ENCODE assay signal across 8 mouse cellular contexts in genomic region chr16:3744186-3744700, GRCm38 (mm10). TPM values are rescaled to one million over a fixed set of nuclear protein-coding genes. Genes with fewer than 3 reads are reported as not detected.
DNase-seq lines count a peak whose midpoint lies in the region; ATAC-seq and TF ChIP-seq lines count a peak whose summit lies in the region.

No protein-coding gene starts in this region.

- H3K9ac ChIP-seq in forebrain, embryonic 12.5 days = peak overlapping the region; percentile 82
- H3K9ac ChIP-seq in limb, embryonic 11.5 days (ENCODE audit: low read length) = peak overlapping the region; percentile 79

- peaks cover 15% of the 10 kb centered on the region for H3K9me3 ChIP-seq in G1E (replicated peaks)
- peaks cover 12% of the 10 kb centered on the region for H3K9me3 ChIP-seq in forebrain, embryonic 12.5 days
- peaks cover 5% of the 10 kb centered on the region; the same call in 1 of the 2 replicates for H3K9me3 ChIP-seq in limb, embryonic 11.5 days (ENCODE audit: control insufficient read depth, low read length)

- no peak for TF ChIP-seq POLR2A in kidney, adult 2 months (IDR thresholded peaks at IDR 0.05; ENCODE audit: low read depth, low read length)

- no peak for ATAC-seq in G1E (ENCODE audit: extremely low read depth, insufficient number of reproducible peaks, low FRiP score, poor library complexity, severe bottlenecking)
- peak; percentile 8; the same call in 1 of the 2 replicates for ATAC-seq in forebrain, embryonic 12.5 days (ENCODE audit: low FRiP score)
- ATAC-seq in limb, embryonic 11.5 days (ENCODE audit: insufficient number of reproducible peaks, low FRiP score, low TSS enrichment, low read depth) = no peak

- DNase-seq in kidney, adult 2 months = no peak
- DNase-seq in kidney, postnatal 25 days = no peak
- peak; percentile 13 for DNase-seq in G1E (ENCODE audit: low spot score)
- DNase-seq in limb, embryonic 11.5 days (ENCODE audit: low spot score) = no peak
- DNase-seq in monocyte, adult 2 months (ENCODE audit: low read depth in 1 of 2, low spot score in 2 of 2) = peak; percentile 26 to 61
- no peak for DNase-seq in cerebellum, adult 18-20 months
- DNase-seq in yolk sac, embryonic 10.5 days (ENCODE audit: low spot score) = no peak

- H3K4me2 ChIP-seq in forebrain, embryonic 12.5 days = peak overlapping the region; percentile 82
- peak overlapping the region; percentile 89 for H3K4me2 ChIP-seq in limb, embryonic 11.5 days (ENCODE audit: low read depth, severe bottlenecking)

- under 1% methylated on average over 32 of the region's 32 CpGs for WGBS in kidney, adult 2 months
- WGBS in forebrain, embryonic 12.5 days = 1% methylated on average over 32 of the region's 32 CpGs
- WGBS in limb, embryonic 11.5 days = under 1% methylated on average over 32 of the region's 32 CpGs

- peak overlapping the region; percentile 67 for H3K27ac ChIP-seq in kidney, adult 2 months (ENCODE audit: insufficient read depth, low read depth, low read length)
- H3K27ac ChIP-seq in forebrain, embryonic 12.5 days = peak overlapping the region; percentile 79
- H3K27ac ChIP-seq in limb, embryonic 11.5 days (replicated peaks; ENCODE audit: low read depth, low read length) = 0 out of 2 replicates have a peak overlapping the region, but pooled peaks have one; percentile 43

- no peak for TF ChIP-seq CTCF in kidney, adult 2 months (conservative IDR thresholded peaks at IDR 0.05; ENCODE audit: insufficient read depth, insufficient read length, low read depth, low read length)
- no peak for TF ChIP-seq CTCF in G1E (IDR thresholded peaks at IDR 0.05; ENCODE audit: low read depth, low read length)

- H3K36me3 ChIP-seq in kidney, adult 2 months (ENCODE audit: control insufficient read depth, insufficient read depth, low read length) = peaks cover 16% of the 10 kb centered on the region
- peaks cover 41% of the 10 kb centered on the region for H3K36me3 ChIP-seq in G1E (replicated peaks)
- H3K36me3 ChIP-seq in forebrain, embryonic 12.5 days (replicated peaks) = peaks cover 28% of the 10 kb centered on the region
- peaks cover 18% of the 10 kb centered on the region for H3K36me3 ChIP-seq in limb, embryonic 11.5 days (ENCODE audit: control insufficient read depth, insufficient read depth, low read length)

- H3K4me3 ChIP-seq in kidney, adult 2 months (ENCODE audit: insufficient read depth, low read depth, low read length) = peak overlapping the region; percentile 86
- H3K4me3 ChIP-seq in G1E (ENCODE audit: low read depth, low read length) = peak overlapping the region; percentile 85
- peak overlapping the region; percentile 82 for H3K4me3 ChIP-seq in forebrain, embryonic 12.5 days (replicated peaks)
- H3K4me3 ChIP-seq in limb, embryonic 11.5 days (ENCODE audit: low read depth, low read length) = peak overlapping the region; percentile 79

- H3K4me1 ChIP-seq in kidney, adult 2 months (ENCODE audit: control insufficient read depth, insufficient read depth, low read length) = peaks cover 7% of the 10 kb centered on the region; the same call in 1 of the 2 replicates
- peaks cover 28% of the 10 kb centered on the region for H3K4me1 ChIP-seq in G1E (ENCODE audit: insufficient read depth, low read depth, low read length)
- H3K4me1 ChIP-seq in forebrain, embryonic 12.5 days = peaks cover 24% of the 10 kb centered on the region
- H3K4me1 ChIP-seq in limb, embryonic 11.5 days (ENCODE audit: control insufficient read depth, insufficient read depth, low read length) = peaks cover 9% of the 10 kb centered on the region

- no peaks in the 10 kb centered on the region for H3K27me3 ChIP-seq in kidney, adult 2 months (replicated peaks; ENCODE audit: control insufficient read depth, insufficient read depth, low read length)
- peaks cover 2% of the 10 kb centered on the region; the same call in 1 of the 2 replicates for H3K27me3 ChIP-seq in G1E (ENCODE audit: insufficient read depth, low read length)
- H3K27me3 ChIP-seq in forebrain, embryonic 12.5 days = 0 out of 2 replicates have a peak, but pooled peaks cover 3% of the 10 kb centered on the region
- no peaks in the 10 kb centered on the region for H3K27me3 ChIP-seq in limb, embryonic 11.5 days (ENCODE audit: control insufficient read depth, insufficient read depth, low read length)

RNA-seq across cellular contexts. Expression of gene Zfp263, which starts 0.3 kb away (rescaled TPM):
- 4.7 and 5.2 TPM in 2 replicates for polyA plus RNA-seq in kidney, adult 2 months (2012; rRNA removed)
- total RNA-seq in G1E (2014; fragmentation: Nextera tagmentation) (35.8 and 50.7 TPM in 2 replicates), G1E (2017) (36.4 and 43.3 TPM in 2 replicates)
- 20.7 and 25.3 TPM in 2 replicates for polyA plus RNA-seq in G1E (2012)
- polyA plus RNA-seq in forebrain, embryonic 12.5 days (2016; fragmentation: Nextera tagmentation; extraction: Ambion mirVana) = 52.6 and 56.5 TPM in 2 replicates
- 27.5 and 34.8 TPM in 2 replicates for polyA plus RNA-seq in limb, embryonic 11.5 days (2014; fragmentation: Nextera tagmentation; extraction: Ambion mirVana)

RNA-seq across cellular contexts. Expression of gene Mefv, which starts 26.3 kb away (rescaled TPM):
- 0.06 TPM in 1 of 2 replicates, not detected in the other for polyA plus RNA-seq in kidney, adult 2 months (2012; rRNA removed)
- total RNA-seq in G1E (2014; fragmentation: Nextera tagmentation) (not detected in 2 replicates), G1E (2017) (0.11 and 0.12 TPM in 2 replicates)
- not detected in 2 replicates for polyA plus RNA-seq in G1E (2012)
- polyA plus RNA-seq in forebrain, embryonic 12.5 days (2016; fragmentation: Nextera tagmentation; extraction: Ambion mirVana) = not detected in 2 replicates
- polyA plus RNA-seq in limb, embryonic 11.5 days (2014; fragmentation: Nextera tagmentation; extraction: Ambion mirVana) = 0.06 TPM in 1 of 2 replicates, not detected in the other

Comparison
In these comparisons a context has a peak if more than half of its experiments do, and no peak if none do; other contexts are left out.
1. DNase-seq: peak in G1E (single experiment) and monocyte, adult 2 months (2 of 2); none in kidney, adult 2 months (single experiment), kidney, postnatal 25 days (0 of 2), limb, embryonic 11.5 days (single experiment), cerebellum, adult 18-20 months (0 of 2) and yolk sac, embryonic 10.5 days (single experiment).
2. Peak in every context shown above with its lines, with median percentiles within 50 percentile points of each other: H3K27ac ChIP-seq and H3K4me3 ChIP-seq.